Mouse (Mus musculus): ENCODE results near the gene Trpm8. TPM values are rescaled to one million over a fixed set of nuclear protein-coding genes. Genes with fewer than 3 reads are reported as not detected.

Gene Trpm8
- total and polyA plus RNA-seq, 3 experiments: not detected

- TF ChIP-seq NRF1 (IDR thresholded peaks at IDR 0.05; ENCODE audit: low read depth, low read length): no peak
- no peak for TF ChIP-seq CHD1 (IDR thresholded peaks at IDR 0.05; ENCODE audit: low read depth, low read length)
- TF ChIP-seq JUN (IDR thresholded peaks at IDR 0.05; ENCODE audit: insufficient read depth, low read depth, low read length): no peak
- TF ChIP-seq UBTF (IDR thresholded peaks at IDR 0.05; ENCODE audit: low read depth, low read length): no peak
- TF ChIP-seq ELF1 (IDR thresholded peaks at IDR 0.05; ENCODE audit: low read depth, low read length): no peak
Observed at GRCm38 (mm10) chr1:88309905-88310304, 32.4 kb downstream of the Trpm8 start (continued).

- no peak for DNase-seq (ENCODE audit: extremely low read depth)
Observed at GRCm38 (mm10) chr1:88310349-88310748, 32.9 kb downstream of the Trpm8 start.

GRCm38 (mm10) chr1:88317279-88317678 is 39.8 kb downstream of the Trpm8 start:
- in situ Hi-C loops (cut with MboI; ENCODE audit: low pct_ligation_motif_present, low pct_unique_long_range_greater_than_20kb, low sequenced_read_pairs) (no loop called here), dilution Hi-C loops (cut with MboI; ENCODE audit: extremely low pct_ligation_motif_present, extremely low pct_unique_long_range_greater_than_20kb, low sequenced_read_pairs) (no loop called here)
- no peak overlapping the region for H3K4me2 ChIP-seq (ENCODE audit: insufficient read depth, low read depth, poor library complexity, severe bottlenecking)
- no peak overlapping the region for H3K9ac ChIP-seq (ENCODE audit: insufficient read depth, low read depth)
- H3K4me1 ChIP-seq (ENCODE audit: control insufficient read depth in 1 of 2, insufficient read depth in 2 of 2): no peaks in the 10 kb centered on the region
- H3K9me3 ChIP-seq (replicated peaks; ENCODE audit: low read length): no peaks in the 10 kb centered on the region
- H3K36me3 ChIP-seq (replicated peaks in 1 of 2; ENCODE audit: control insufficient read depth in 1 of 2, insufficient read depth in 1 of 2, low read length in 1 of 2): no peaks in the 10 kb centered on the region
- no peak for TF ChIP-seq SIN3A (IDR thresholded peaks at IDR 0.05; ENCODE audit: low read length)
- TF ChIP-seq CTCF (conservative IDR thresholded peaks at IDR 0.05 in 1 of 2, IDR thresholded peaks at IDR 0.05 in 1 of 2; ENCODE audit: low read depth in 2 of 2, low read length in 2 of 2): no peak
- H3K79me2 ChIP-seq (replicated peaks; ENCODE audit: control insufficient read depth, extremely low read depth, insufficient read depth, poor library complexity, severe bottlenecking): no peaks in the 10 kb centered on the region
- no peak for DNase-seq (ENCODE audit: extremely low read depth)
- H3K4me3 ChIP-seq (replicated peaks in 1 of 3; ENCODE audit: low read depth in 2 of 3, low read length in 2 of 3, poor library complexity in 1 of 3): no peak overlapping the region
- peaks cover 42% of the 10 kb centered on the region for H3K27me3 ChIP-seq (replicated peaks)
- H3K27ac ChIP-seq (ENCODE audit: insufficient read depth, low read depth): no peak overlapping the region

More at GRCm38 (mm10) chr1:88310349-88310748, 32.9 kb downstream of the Trpm8 start:
- in situ Hi-C loops (cut with MboI; ENCODE audit: low pct_ligation_motif_present, low pct_unique_long_range_greater_than_20kb, low sequenced_read_pairs): no loop called here
- peaks cover 9% of the 10 kb centered on the region for H3K27me3 ChIP-seq (replicated peaks)
- H3K9ac ChIP-seq (ENCODE audit: insufficient read depth, low read depth): no peak overlapping the region
- H3K27ac ChIP-seq (ENCODE audit: insufficient read depth, low read depth): no peak overlapping the region
- no peaks in the 10 kb centered on the region for H3K79me2 ChIP-seq (replicated peaks; ENCODE audit: control insufficient read depth, extremely low read depth, insufficient read depth, poor library complexity, severe bottlenecking)
- no peak overlapping the region for H3K4me2 ChIP-seq (ENCODE audit: insufficient read depth, low read depth, poor library complexity, severe bottlenecking)
- TF ChIP-seq HCFC1 (IDR thresholded peaks at IDR 0.05; ENCODE audit: low read depth, low read length) (no peak), CHD2 (IDR thresholded peaks at IDR 0.05; ENCODE audit: low read length) (0 out of 2 replicates have a peak, but pooled peaks have one; percentile 9)
- no peak overlapping the region for H3K4me3 ChIP-seq (replicated peaks in 1 of 3; ENCODE audit: low read depth in 2 of 3, low read length in 2 of 3, poor library complexity in 1 of 3)
- dilution Hi-C loops (cut with MboI; ENCODE audit: extremely low pct_ligation_motif_present, extremely low pct_unique_long_range_greater_than_20kb, low sequenced_read_pairs): no loop called here
- peaks cover 9% of the 10 kb centered on the region for H3K9me3 ChIP-seq (replicated peaks; ENCODE audit: low read length)
- no peaks in the 10 kb centered on the region for H3K4me1 ChIP-seq (ENCODE audit: control insufficient read depth in 1 of 2, insufficient read depth in 2 of 2)
- H3K36me3 ChIP-seq (replicated peaks in 1 of 2; ENCODE audit: control insufficient read depth in 1 of 2, insufficient read depth in 1 of 2, low read length in 1 of 2): no peaks in the 10 kb centered on the region

GRCm38 (mm10) chr1:88318531-88319060 is 41.1 kb downstream of the Trpm8 start:
- H3K4me3 ChIP-seq (replicated peaks in 1 of 3; ENCODE audit: low read depth in 2 of 3, low read length in 2 of 3, poor library complexity in 1 of 3): no peak overlapping the region
- in situ Hi-C loops (cut with MboI; ENCODE audit: low pct_ligation_motif_present, low pct_unique_long_range_greater_than_20kb, low sequenced_read_pairs) (no loop called here), dilution Hi-C loops (cut with MboI; ENCODE audit: extremely low pct_ligation_motif_present, extremely low pct_unique_long_range_greater_than_20kb, low sequenced_read_pairs) (no loop called here)
- no peak overlapping the region for H3K27ac ChIP-seq (ENCODE audit: insufficient read depth, low read depth)
- no peaks in the 10 kb centered on the region for H3K9me3 ChIP-seq (replicated peaks; ENCODE audit: low read length)
- H3K4me2 ChIP-seq (ENCODE audit: insufficient read depth, low read depth, poor library complexity, severe bottlenecking): no peak overlapping the region
- H3K36me3 ChIP-seq (replicated peaks in 1 of 2; ENCODE audit: control insufficient read depth in 1 of 2, insufficient read depth in 1 of 2, low read length in 1 of 2): no peaks in the 10 kb centered on the region
- no peaks in the 10 kb centered on the region for H3K4me1 ChIP-seq (ENCODE audit: control insufficient read depth in 1 of 2, insufficient read depth in 2 of 2)
- no peak overlapping the region for H3K9ac ChIP-seq (ENCODE audit: insufficient read depth, low read depth)
- H3K27me3 ChIP-seq (replicated peaks): peaks cover 46% of the 10 kb centered on the region
- TF ChIP-seq NELFE (IDR thresholded peaks at IDR 0.05; ENCODE audit: low read depth, low read length) (no peak), TBP (conservative IDR thresholded peaks at IDR 0.05; ENCODE audit: low read depth, low read length) (no peak), MAFK (IDR thresholded peaks at IDR 0.05; ENCODE audit: insufficient replicate concordance, low read length) (peak; percentile 60; the same call in 1 of the 2 replicates), RAD21 (IDR thresholded peaks at IDR 0.05; ENCODE audit: low read depth, low read length) (peak; percentile 74), ZMIZ1 (IDR thresholded peaks at IDR 0.05; ENCODE audit: low read depth, low read length) (no peak), SMC3 (IDR thresholded peaks at IDR 0.05; ENCODE audit: low read depth, low read length) (peak; percentile 51), USF1 (IDR thresholded peaks at IDR 0.05; ENCODE audit: low read depth, low read length) (no peak), MEF2A (IDR thresholded peaks at IDR 0.05; ENCODE audit: borderline replicate concordance, low read depth, low read length) (no peak), CTCF (conservative IDR thresholded peaks at IDR 0.05 in 1 of 2, IDR thresholded peaks at IDR 0.05 in 1 of 2; ENCODE audit: low read depth in 2 of 2, low read length in 2 of 2) (peak; percentile 77 to 85)
- no peaks in the 10 kb centered on the region for H3K79me2 ChIP-seq (replicated peaks; ENCODE audit: control insufficient read depth, extremely low read depth, insufficient read depth, poor library complexity, severe bottlenecking)
- DNase-seq (ENCODE audit: extremely low read depth): peak; percentile 73
